Mouse (Mus musculus) CH12.LX (cell line): ENCODE results near the gene Rcan3. TPM values are rescaled to one million over a fixed set of nuclear protein-coding genes. Genes with fewer than 3 reads are reported as not detected.

Experiments
- DNase-seq: peaks from one replicate; pipeline ENCODE4 v3.0.0-alpha.2; 2013; ENCODE audit errors: extremely low read depth
- H3K27ac ChIP-seq: 2 replicates; pipeline ENCODE4 v1.5.1; 2012; ENCODE audit warnings: low read depth, mild to moderate bottlenecking, control low read depth, moderate library complexity; ENCODE audit not compliant: insufficient read depth
- H3K27me3 ChIP-seq: replicated peaks from 2 replicates; pipeline ENCODE3; 2012; ENCODE audit warnings: inconsistent platforms
- H3K36me3 ChIP-seq, 2 experiments: replicated peaks in 1 of 2; 2 replicates each; pipeline versions ENCODE3 to v1.6.1; 2012; ENCODE audit warnings: inconsistent platforms in 1 of 2, low read length in 1 of 2, mild to moderate bottlenecking in 1 of 2, mixed read lengths in 1 of 2, moderate library complexity in 1 of 2; ENCODE audit not compliant: control insufficient read depth in 1 of 2, insufficient read depth in 1 of 2
- H3K4me1 ChIP-seq, 2 experiments: 2 replicates each; pipeline ENCODE4 v1.6.1; 2012; ENCODE audit warnings: inconsistent platforms in 1 of 2, moderate library complexity in 1 of 2; ENCODE audit not compliant: insufficient read depth in 2 of 2, control insufficient read depth in 1 of 2
- H3K4me2 ChIP-seq: 2 replicates; pipeline ENCODE4 v1.6.1; 2012; ENCODE audit warnings: low read depth, mild to moderate bottlenecking, control low read depth; ENCODE audit not compliant: poor library complexity, insufficient read depth, severe bottlenecking
- H3K4me3 ChIP-seq, 3 experiments: fragments of 150-350 bp in 1 of 3; sonication (generic) in 1 of 3; replicated peaks in 1 of 3; 2 replicates each; pipeline versions ENCODE3 to v1.5.1; 2011 to 2012; ENCODE audit warnings: low read depth in 2 of 3, low read length in 2 of 3, mild to moderate bottlenecking in 2 of 3, moderate library complexity in 2 of 3, control low read depth in 1 of 3, improper control_type of control experiment in 1 of 3, inconsistent platforms in 1 of 3, mixed read lengths in 1 of 3; ENCODE audit not compliant: poor library complexity in 1 of 3
- H3K79me2 ChIP-seq: replicated peaks from 2 replicates; pipeline ENCODE4 v1.6.1; 2012; ENCODE audit warnings: mild to moderate bottlenecking, moderate library complexity; ENCODE audit not compliant: control insufficient read depth, poor library complexity, insufficient read depth, severe bottlenecking; ENCODE audit errors: extremely low read depth
- H3K9ac ChIP-seq: 2 replicates; pipeline ENCODE4 v1.6.1; 2012; ENCODE audit warnings: low read depth, mild to moderate bottlenecking, control low read depth, moderate library complexity; ENCODE audit not compliant: insufficient read depth
- H3K9me3 ChIP-seq: replicated peaks from 2 replicates; pipeline ENCODE3; 2012; ENCODE audit warnings: low read length, inconsistent platforms, mixed read lengths
- BHLHE40 ChIP-seq: IDR thresholded peaks from 2 replicates; pipeline ENCODE4 v1.6.1; 2011; ENCODE audit warnings: mild to moderate bottlenecking, low read depth, low read length, improper control_type of control experiment
- CHD2 ChIP-seq: IDR thresholded peaks from 2 replicates; pipeline ENCODE4 v1.6.1; 2011; ENCODE audit warnings: low read length, improper control_type of control experiment
- CTCF ChIP-seq, 2 experiments: IDR thresholded peaks in 1 of 2; conservative IDR thresholded peaks in 1 of 2; 2 replicates each; pipeline ENCODE4 v1.5.1; 2011 to 2012; ENCODE audit warnings: low read depth in 2 of 2, low read length in 2 of 2, improper control_type of control experiment in 1 of 2, inconsistent platforms in 1 of 2, mild to moderate bottlenecking in 1 of 2, moderate library complexity in 1 of 2
- ELF1 ChIP-seq: IDR thresholded peaks from 2 replicates; pipeline ENCODE4 v1.6.1; 2014; ENCODE audit warnings: low read depth, mild to moderate bottlenecking, inconsistent platforms, low read length, improper control_type of control experiment
- EP300 ChIP-seq: IDR thresholded peaks from 2 replicates; pipeline ENCODE4 v1.6.1; 2011; ENCODE audit warnings: low read length, improper control_type of control experiment
- HCFC1 ChIP-seq: IDR thresholded peaks from 2 replicates; pipeline ENCODE4 v1.6.1; 2012; ENCODE audit warnings: low read depth, mild to moderate bottlenecking, inconsistent platforms, low read length, improper control_type of control experiment
- KAT2A ChIP-seq: IDR thresholded peaks from 2 replicates; pipeline ENCODE4 v1.6.1; 2012; ENCODE audit warnings: low read length, improper control_type of control experiment, inconsistent platforms; ENCODE audit not compliant: insufficient replicate concordance
- MAFK ChIP-seq: IDR thresholded peaks from 2 replicates; pipeline ENCODE4 v1.6.1; 2011; ENCODE audit warnings: low read length, improper control_type of control experiment; ENCODE audit not compliant: insufficient replicate concordance
- MXI1 ChIP-seq: IDR thresholded peaks from 2 replicates; pipeline ENCODE4 v1.6.1; 2011; ENCODE audit warnings: mild to moderate bottlenecking, low read depth, low read length, improper control_type of control experiment
- MYC ChIP-seq: IDR thresholded peaks from 2 replicates; pipeline ENCODE4 v1.6.1; 2011; ENCODE audit warnings: low read depth, mild to moderate bottlenecking, improper control_type of control experiment, low read length
- NELFE ChIP-seq: IDR thresholded peaks from 2 replicates; pipeline ENCODE4 v1.6.1; 2011; ENCODE audit warnings: low read depth, low read length, improper control_type of control experiment
- PAX5 ChIP-seq: IDR thresholded peaks from 2 replicates; pipeline ENCODE4 v1.6.1; 2012; ENCODE audit warnings: low read length, inconsistent platforms, mixed read lengths
- POLR2A ChIP-seq: IDR thresholded peaks from 2 replicates; pipeline ENCODE4 v1.6.1; 2011; ENCODE audit warnings: low read depth, mild to moderate bottlenecking, improper control_type of control experiment, low read length
- RAD21 ChIP-seq: IDR thresholded peaks from 2 replicates; pipeline ENCODE4 v1.6.1; 2011; ENCODE audit warnings: low read depth, mild to moderate bottlenecking, low read length, improper control_type of control experiment, moderate library complexity
- TBP ChIP-seq: conservative IDR thresholded peaks from 2 replicates; pipeline ENCODE4 v1.6.1; 2011; ENCODE audit warnings: low read depth, low read length, improper control_type of control experiment
- UBTF ChIP-seq: IDR thresholded peaks from 2 replicates; pipeline ENCODE4 v1.6.1; 2012; ENCODE audit warnings: low read depth, mild to moderate bottlenecking, inconsistent platforms, low read length, improper control_type of control experiment, moderate library complexity
- USF1 ChIP-seq: IDR thresholded peaks from 2 replicates; pipeline ENCODE4 v1.6.1; 2014; ENCODE audit warnings: low read depth, mild to moderate bottlenecking, inconsistent platforms, low read length, improper control_type of control experiment
- USF2 ChIP-seq: conservative IDR thresholded peaks from 2 replicates; pipeline ENCODE4 v1.6.1; 2011; ENCODE audit warnings: low read depth, low read length, improper control_type of control experiment
- ZC3H11A ChIP-seq: IDR thresholded peaks from 2 replicates; pipeline ENCODE4 v1.6.1; 2012; ENCODE audit warnings: low read depth, mild to moderate bottlenecking, inconsistent platforms, low read length, improper control_type of control experiment
- ZNF384 ChIP-seq: IDR thresholded peaks from 2 replicates; pipeline ENCODE4 v1.6.1; 2012; ENCODE audit warnings: low read depth, low read length, improper control_type of control experiment, inconsistent platforms
- dilution Hi-C: fragments of 300-500 bp; cut with MboI; formaldehyde crosslinking; loops from 2 replicates; pipeline ENCODE4 v1.14.3; 2020; ENCODE audit warnings: low sequenced_read_pairs; ENCODE audit not compliant: extremely low pct_unique_long_range_greater_than_20kb, extremely low pct_ligation_motif_present
- in situ Hi-C: fragments of 300-500 bp; cut with MboI; formaldehyde crosslinking; loops from 3 replicates; pipeline ENCODE4 v1.14.3; 2019; ENCODE audit warnings: low sequenced_read_pairs, low pct_ligation_motif_present, low pct_unique_long_range_greater_than_20kb, mixed read lengths
- polyA plus RNA-seq: library from polyadenylated mRNA; unstranded; fragments of >175 nt; gene quantifications from 2 replicates; pipeline ENCODE4 v1.2.1, GENCODE M21; 2012; ENCODE audit warnings: low read depth; ENCODE audit not compliant: insufficient read length
- total RNA-seq, 2 experiments: library from RNA; depleted of rRNA; stranded (reverse); fragments of 300-350 nt in 1 of 2; fragments of >200 nt in 1 of 2; gene quantifications; 2 replicates each; pipeline ENCODE4 v1.2.3; 2012 to 2014

Rcan3 gene
- total and polyA plus RNA-seq, 3 experiments = 2.5 to 4.2 (median 3.0) TPM

GRCm38 (mm10) chr4:135375444-135375843 lies 58.2 kb downstream of the Rcan3 start:
- 0 out of 4 replicates have a peak, but pooled peaks of 1 of the 2 experiments have one; percentile 16 for TF ChIP-seq CTCF (conservative IDR thresholded peaks at IDR 0.05 in 1 of 2, IDR thresholded peaks at IDR 0.05 in 1 of 2; ENCODE audit: low read depth in 2 of 2, low read length in 2 of 2)
- TF ChIP-seq KAT2A = no peak
- no peak for DNase-seq
- Histone ChIP-seq H3K36me3 (no peaks in the 10 kb centered on the region), H3K79me2 (no peaks in the 10 kb centered on the region), H3K27me3 (peaks cover 24% of the 10 kb centered on the region), H3K9me3 (peaks cover 8% of the 10 kb centered on the region), H3K4me1 (peaks cover 3 to 10% of the 10 kb centered on the region in 2 experiments; a peak in 2 of 4 replicates), H3K9ac (no peak overlapping the region), H3K4me2 (no peak overlapping the region), H3K27ac (no peak overlapping the region), H3K4me3 (no peak overlapping the region)
- dilution Hi-C loops (no loop called here), in situ Hi-C loops (no loop called here)

- H3K79me2 ChIP-seq = no peaks in the 10 kb centered on the region
- dilution Hi-C loops (no loop called here), in situ Hi-C loops (no loop called here)
- peaks cover 3 to 10% of the 10 kb centered on the region in 2 experiments; a peak in 2 of 4 replicates for H3K4me1 ChIP-seq
- H3K9me3 ChIP-seq = peaks cover 8% of the 10 kb centered on the region
- TF ChIP-seq HCFC1 (no peak), USF2 (no peak), CTCF (conservative IDR thresholded peaks at IDR 0.05 in 1 of 2, IDR thresholded peaks at IDR 0.05 in 1 of 2; ENCODE audit: low read depth in 2 of 2, low read length in 2 of 2) (peak in 1 of 2 experiments; percentile 27; a peak in 2 of 4 replicates), BHLHE40 (no peak), NELFE (no peak), RAD21 (no peak), ZNF384 (no peak), USF1 (no peak), MAFK (no peak)
- no peak overlapping the region for H3K4me3 ChIP-seq
- H3K4me2 ChIP-seq = no peak overlapping the region
- no peak for DNase-seq
- no peaks in the 10 kb centered on the region for H3K36me3 ChIP-seq
- no peak overlapping the region for H3K27ac ChIP-seq
- peaks cover 22% of the 10 kb centered on the region for H3K27me3 ChIP-seq
- no peak overlapping the region for H3K9ac ChIP-seq
Measured at GRCm38 (mm10) chr4:135373299-135373698, 60.4 kb downstream of the Rcan3 start.

- in situ Hi-C loops = no loop called here
- dilution Hi-C loops = no loop called here
Measured at GRCm38 (mm10) chr4:135370372-135370771, 63.3 kb downstream of the Rcan3 start.

More at GRCm38 (mm10) chr4:135370372-135370771, 63.3 kb downstream of the Rcan3 start:
- Histone ChIP-seq H3K27me3 (peaks cover 25% of the 10 kb centered on the region), H3K79me2 (no peaks in the 10 kb centered on the region), H3K4me3 (no peak overlapping the region), H3K9ac (no peak overlapping the region), H3K4me2 (no peak overlapping the region), H3K36me3 (no peaks in the 10 kb centered on the region), H3K4me1 (peaks cover 3 to 10% of the 10 kb centered on the region in 2 experiments; a peak in 2 of 4 replicates), H3K9me3 (peaks cover 2% of the 10 kb centered on the region), H3K27ac (no peak overlapping the region)
- no peak for DNase-seq
- TF ChIP-seq ZC3H11A = no peak
- TF ChIP-seq MAFK = no peak
- TF ChIP-seq POLR2A = no peak
- no peak for TF ChIP-seq EP300
- TF ChIP-seq MXI1 = no peak
- TF ChIP-seq MYC = no peak
- TF ChIP-seq ELF1 = no peak
- no peak for TF ChIP-seq TBP
- TF ChIP-seq CTCF (conservative IDR thresholded peaks at IDR 0.05 in 1 of 2, IDR thresholded peaks at IDR 0.05 in 1 of 2; ENCODE audit: low read depth in 2 of 2, low read length in 2 of 2) = no peak
- no peak for TF ChIP-seq PAX5
- no peak for TF ChIP-seq HCFC1
- TF ChIP-seq UBTF = no peak
- TF ChIP-seq CHD2 = no peak
